Mouse (Mus musculus) layer of hippocampus, adult 18-20 months (tissue): ENCODE results near the gene Bloc1s3. TPM values are rescaled to one million over a fixed set of nuclear protein-coding genes. Genes with fewer than 3 reads are reported as not detected.

ENCODE experiments used
- DNase-seq, 2 experiments: peaks; one replicate each; pipeline ENCODE4 v3.0.0; 2022; ENCODE audit warnings: low spot score in 2 of 2
- total RNA-seq, 2 experiments: library from RNA; stranded (reverse); gene quantifications; 2 replicates each; pipeline ENCODE4 v1.2.3; 2021

Gene Bloc1s3
- total RNA-seq, 2 experiments from 2014 or later, result 6.1 to 6.3 TPM

DNA sequence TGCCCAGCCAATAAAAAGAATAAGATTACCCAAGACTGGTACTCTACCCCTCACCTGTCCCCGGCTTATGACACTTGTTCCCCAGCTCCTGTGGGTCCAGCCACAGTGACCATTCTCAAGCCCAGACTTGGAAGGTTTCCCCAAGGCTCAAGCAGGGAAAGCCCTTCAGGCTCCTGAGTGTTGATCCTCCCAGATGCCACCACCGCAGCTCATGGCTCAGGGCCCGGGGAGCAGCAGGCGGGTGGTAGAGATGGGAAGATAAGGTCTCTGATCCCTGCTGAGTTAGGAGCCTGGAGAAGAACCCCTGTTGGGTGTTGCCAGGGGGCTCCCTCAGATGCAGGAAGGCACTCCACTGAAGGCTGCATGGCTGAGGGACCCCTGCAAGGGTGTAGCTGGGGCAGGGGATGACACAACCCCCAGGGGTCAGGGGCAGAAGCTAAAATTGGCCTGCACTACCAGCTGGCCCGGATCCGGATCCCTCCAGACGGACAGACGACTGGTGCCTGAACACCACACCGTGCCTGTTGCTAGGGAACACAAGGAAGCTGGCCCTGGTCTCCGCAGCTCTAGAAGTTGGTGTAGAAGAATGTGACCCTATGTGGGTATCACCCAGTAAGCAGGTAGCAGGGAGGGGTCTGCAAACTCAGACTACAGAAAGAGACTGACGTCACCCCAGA is 52.2 kb downstream of the Bloc1s3 start:
- no peak for DNase-seq

DNA sequence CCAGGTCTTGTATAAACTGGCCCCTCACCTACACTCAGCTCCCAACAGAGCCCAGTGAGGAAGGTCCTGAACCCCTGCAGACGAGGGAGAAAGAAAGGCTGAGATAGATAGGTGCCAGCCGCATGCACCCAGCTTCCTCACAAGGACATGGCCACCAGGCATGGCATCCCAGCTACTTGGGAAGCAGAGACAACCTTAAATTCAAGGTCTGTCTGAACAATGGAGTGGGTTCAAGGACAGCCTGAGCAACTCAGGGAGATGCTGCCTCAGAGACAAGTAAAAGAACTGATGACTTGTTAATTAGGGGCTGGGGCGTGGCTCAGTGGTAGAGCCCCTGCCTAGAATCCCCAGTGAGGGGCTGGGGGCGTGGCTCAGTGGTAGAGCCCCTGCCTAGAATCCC is 53.0 kb downstream of the Bloc1s3 start:
- no peak for DNase-seq

Other genes with a start within 250 kb of the Bloc1s3 start
- 10 to 100 TPM; 14.2 to 17.0 TPM for gene Vasp, start 236.6 kb downstream of the Bloc1s3 start, total RNA-seq
- not detected for gene Ppm1n, start 228.3 kb downstream of the Bloc1s3 start, total RNA-seq
- gene Rtn2, start 225.7 kb downstream of the Bloc1s3 start, total RNA-seq, result 10 to 100 TPM; 92.8 to 95.6 TPM
- 10 to 100 TPM; 20.4 to 26.6 TPM for gene Fosb, start 198.3 kb downstream of the Bloc1s3 start, total RNA-seq
- 10 to 100 TPM; 47.7 to 49.0 TPM for gene Ercc1, start 163.6 kb downstream of the Bloc1s3 start, total RNA-seq
- gene Cd3eap, start 148.9 kb downstream of the Bloc1s3 start, total RNA-seq, result 10 to 100 TPM; 19.9 to 21.0 TPM
- gene Ppp1r13l, start 148.6 kb downstream of the Bloc1s3 start, total RNA-seq, result 1 to 10 TPM; 6.3 to 7.8 TPM
- gene Ercc2, start 126.4 kb downstream of the Bloc1s3 start, total RNA-seq, result 10 to 100 TPM; 37.5 to 38.3 TPM
- gene Klc3, start 104.3 kb downstream of the Bloc1s3 start, total RNA-seq, result 1 to 10 TPM; 4.5 to 5.5 TPM
- gene Ckm, start 103.6 kb downstream of the Bloc1s3 start, total RNA-seq, result not detected
- gene Mark4, start 49.5 kb downstream of the Bloc1s3 start, total RNA-seq, result 10 to 100 TPM; 88.3 to 92.0 TPM
- under 1 TPM; 0.38 to 0.59 TPM for gene Exoc3l2, start 45.0 kb downstream of the Bloc1s3 start, total RNA-seq
- 10 to 100 TPM; 20.7 to 21.5 TPM for gene Trappc6a, start within 50 bp of the Bloc1s3 start, total RNA-seq
- gene Nkpd1, start 9.5 kb upstream of the Bloc1s3 start, total RNA-seq, result under 1 TPM; 0.56 to 0.57 TPM
- gene Ppp1r37, start 54.7 kb upstream of the Bloc1s3 start, total RNA-seq, result 100 to 1,000 TPM; 122 to 129 TPM
- gene Zfp296, start 68.9 kb upstream of the Bloc1s3 start, total RNA-seq, result under 1 TPM; 0.74 to 0.89 TPM
- 10 to 100 TPM; 44.4 to 45.6 TPM for gene Gemin7, start 69.2 kb upstream of the Bloc1s3 start, total RNA-seq
- 10 to 100 TPM; 79.5 to 81.8 TPM for gene Clasrp, start 96.1 kb upstream of the Bloc1s3 start, total RNA-seq
- gene Relb, start 121.1 kb upstream of the Bloc1s3 start, total RNA-seq, result 1 to 10 TPM; 9.1 to 9.7 TPM
- 100 to 1,000 TPM; 133 to 143 TPM for gene Clptm1, start 156.7 kb upstream of the Bloc1s3 start, total RNA-seq
- not detected for gene Apoc2, start 169.6 kb upstream of the Bloc1s3 start, total RNA-seq
- not detected for gene Gm44805, start 173.1 kb upstream of the Bloc1s3 start, total RNA-seq
- not detected for gene Apoc4, start 173.1 kb upstream of the Bloc1s3 start, total RNA-seq
- gene Apoc1, start 184.3 kb upstream of the Bloc1s3 start, total RNA-seq, result 1 to 10 TPM; 5.8 to 8.7 TPM
- gene Apoe, start 190.8 kb upstream of the Bloc1s3 start, total RNA-seq, result 1,000 to 10,000 TPM; 2,690 to 2,764 TPM
- 100 to 1,000 TPM; 110 to 114 TPM for gene Tomm40, start 207.1 kb upstream of the Bloc1s3 start, total RNA-seq
- 1 to 10 TPM; 5.0 to 5.1 TPM for gene Nectin2, start 242.1 kb upstream of the Bloc1s3 start, total RNA-seq